Mouse (Mus musculus): Measurements from ENCODE around the gene Gpr18. TPM values are rescaled to one million over a fixed set of nuclear protein-coding genes. Genes with fewer than 3 reads are reported as not detected.

Gpr18 gene
- polyA plus RNA-seq, 1 experiment from 2014 or later = 0.78 TPM

- ATAC-seq = no peak
- H3K9ac ChIP-seq (replicated peaks) = no peak overlapping the region
- no peaks in the 10 kb centered on the region for H3K9me3 ChIP-seq (ENCODE audit: low read length)
- no peak overlapping the region for H3K4me3 ChIP-seq (ENCODE audit: low read depth, low read length)
- no peak for DNase-seq
- H3K27ac ChIP-seq (ENCODE audit: low read depth) = no peak overlapping the region
- H3K27me3 ChIP-seq (ENCODE audit: insufficient read depth, low read length) = no peaks in the 10 kb centered on the region
- no peak overlapping the region for H3K4me2 ChIP-seq (ENCODE audit: low read depth, low read length)
- peaks cover 14% of the 10 kb centered on the region for H3K4me1 ChIP-seq (ENCODE audit: insufficient read depth)
- 70% methylated on average over 3 of the region's 3 CpGs for WGBS (ENCODE audit: insufficient replicate concordance)
- TF ChIP-seq CTCF (IDR thresholded peaks at IDR 0.05; ENCODE audit: low read depth) = no peak
- 0 out of 2 replicates have a peak, but pooled peaks cover 6% of the 10 kb centered on the region for H3K36me3 ChIP-seq (replicated peaks; ENCODE audit: insufficient read depth, low read length)
Observed at GRCm38 (mm10) chr14:121958041-121958750, 42.6 kb upstream of the Gpr18 start.

- Histone ChIP-seq H3K4me3 (ENCODE audit: low read depth, low read length) (no peak overlapping the region), H3K9ac (replicated peaks) (no peak overlapping the region), H3K27me3 (ENCODE audit: insufficient read depth, low read length) (no peaks in the 10 kb centered on the region), H3K27ac (ENCODE audit: low read depth) (no peak overlapping the region), H3K4me2 (ENCODE audit: low read depth, low read length) (no peak overlapping the region), H3K36me3 (replicated peaks; ENCODE audit: insufficient read depth, low read length) (0 out of 2 replicates have a peak, but pooled peaks cover 6% of the 10 kb centered on the region), H3K9me3 (ENCODE audit: low read length) (no peaks in the 10 kb centered on the region), H3K4me1 (ENCODE audit: insufficient read depth) (peaks cover 14% of the 10 kb centered on the region)
- no peak for DNase-seq
- TF ChIP-seq EP300 (IDR thresholded peaks at IDR 0.05; ENCODE audit: low read depth) (no peak), CTCF (IDR thresholded peaks at IDR 0.05; ENCODE audit: low read depth) (no peak)
- no peak for ATAC-seq
- WGBS (ENCODE audit: insufficient replicate concordance) = 68% methylated on average over 10 of the region's 10 CpGs
Observed at GRCm38 (mm10) chr14:121957176-121957871, 41.7 kb upstream of the Gpr18 start.

- Histone ChIP-seq H3K4me3 (ENCODE audit: low read depth, low read length) (no peak overlapping the region), H3K4me2 (ENCODE audit: low read depth, low read length) (no peak overlapping the region), H3K27ac (ENCODE audit: low read depth) (no peak overlapping the region), H3K9me3 (ENCODE audit: low read length) (no peaks in the 10 kb centered on the region), H3K9ac (replicated peaks) (no peak overlapping the region), H3K27me3 (ENCODE audit: insufficient read depth, low read length) (no peaks in the 10 kb centered on the region), H3K4me1 (ENCODE audit: insufficient read depth) (peaks cover 17% of the 10 kb centered on the region), H3K36me3 (replicated peaks; ENCODE audit: insufficient read depth, low read length) (0 out of 2 replicates have a peak, but pooled peaks cover 6% of the 10 kb centered on the region)
- 62% methylated on average over 5 of the region's 5 CpGs for WGBS (ENCODE audit: insufficient replicate concordance)
- ATAC-seq (no peak), DNase-seq (no peak)
- TF ChIP-seq EP300 (IDR thresholded peaks at IDR 0.05; ENCODE audit: low read depth) = no peak
- no peak for TF ChIP-seq CTCF (IDR thresholded peaks at IDR 0.05; ENCODE audit: low read depth)
Observed at GRCm38 (mm10) chr14:121956291-121956690, 40.7 kb upstream of the Gpr18 start.

- Histone ChIP-seq H3K27me3 (ENCODE audit: insufficient read depth, low read length) (no peaks in the 10 kb centered on the region), H3K36me3 (replicated peaks; ENCODE audit: insufficient read depth, low read length) (0 out of 2 replicates have a peak, but pooled peaks cover 6% of the 10 kb centered on the region), H3K9me3 (ENCODE audit: low read length) (no peaks in the 10 kb centered on the region), H3K4me3 (ENCODE audit: low read depth, low read length) (no peak overlapping the region), H3K4me2 (ENCODE audit: low read depth, low read length) (no peak overlapping the region), H3K4me1 (ENCODE audit: insufficient read depth) (peaks cover 8% of the 10 kb centered on the region; the same call in 1 of the 2 replicates), H3K9ac (replicated peaks) (no peak overlapping the region), H3K27ac (ENCODE audit: low read depth) (no peak overlapping the region)
- ATAC-seq = no peak
- no peak for DNase-seq
- TF ChIP-seq EP300 (IDR thresholded peaks at IDR 0.05; ENCODE audit: low read depth) (no peak), CTCF (IDR thresholded peaks at IDR 0.05; ENCODE audit: low read depth) (no peak)
- 59% methylated on average over 5 of the region's 5 CpGs for WGBS (ENCODE audit: insufficient replicate concordance)
Observed at GRCm38 (mm10) chr14:121955176-121955795, 39.7 kb upstream of the Gpr18 start.

GRCm38 (mm10) chr14:121954608-121955007 is 39.0 kb upstream of the Gpr18 start:
- H3K9me3 ChIP-seq (ENCODE audit: low read length) = no peaks in the 10 kb centered on the region
- no peak overlapping the region for H3K27ac ChIP-seq (ENCODE audit: low read depth)
- ATAC-seq = no peak

GRCm38 (mm10) chr14:121954129-121954528 is 38.5 kb upstream of the Gpr18 start:
- no peak overlapping the region for H3K4me3 ChIP-seq (ENCODE audit: low read depth, low read length)
- H3K27ac ChIP-seq (ENCODE audit: low read depth) = no peak overlapping the region
- H3K9ac ChIP-seq (replicated peaks) = no peak overlapping the region
- DNase-seq (no peak), ATAC-seq (no peak)
- no peaks in the 10 kb centered on the region for H3K9me3 ChIP-seq (ENCODE audit: low read length)
- TF ChIP-seq CTCF (IDR thresholded peaks at IDR 0.05; ENCODE audit: low read depth) = no peak
- TF ChIP-seq EP300 (IDR thresholded peaks at IDR 0.05; ENCODE audit: low read depth) = no peak
- 0 out of 2 replicates have a peak, but pooled peaks cover 6% of the 10 kb centered on the region for H3K36me3 ChIP-seq (replicated peaks; ENCODE audit: insufficient read depth, low read length)
- no peaks in the 10 kb centered on the region for H3K27me3 ChIP-seq (ENCODE audit: insufficient read depth, low read length)
- H3K4me1 ChIP-seq (ENCODE audit: insufficient read depth) = peaks cover 10% of the 10 kb centered on the region; the same call in 1 of the 2 replicates
- no peak overlapping the region for H3K4me2 ChIP-seq (ENCODE audit: low read depth, low read length)
- 90% methylated on average over 11 of the region's 11 CpGs for WGBS (ENCODE audit: insufficient replicate concordance)

More at GRCm38 (mm10) chr14:121954608-121955007, 39.0 kb upstream of the Gpr18 start:
- Histone ChIP-seq H3K4me1 (ENCODE audit: insufficient read depth) (peaks cover 8% of the 10 kb centered on the region; the same call in 1 of the 2 replicates), H3K27me3 (ENCODE audit: insufficient read depth, low read length) (no peaks in the 10 kb centered on the region), H3K9ac (replicated peaks) (no peak overlapping the region), H3K4me3 (ENCODE audit: low read depth, low read length) (no peak overlapping the region), H3K36me3 (replicated peaks; ENCODE audit: insufficient read depth, low read length) (0 out of 2 replicates have a peak, but pooled peaks cover 6% of the 10 kb centered on the region), H3K4me2 (ENCODE audit: low read depth, low read length) (no peak overlapping the region)
- 93% methylated on average over 12 of the region's 12 CpGs for WGBS (ENCODE audit: insufficient replicate concordance)
- TF ChIP-seq EP300 (IDR thresholded peaks at IDR 0.05; ENCODE audit: low read depth) = no peak
- no peak for TF ChIP-seq CTCF (IDR thresholded peaks at IDR 0.05; ENCODE audit: low read depth)
- no peak for DNase-seq

Measured in liver, postnatal 0 days (tissue).